Mouse (Mus musculus): ENCODE data around the gene Plagl2. TPM values are rescaled to one million over a fixed set of nuclear protein-coding genes. Genes with fewer than 3 reads are reported as not detected.
"Not testable (repeated sequence)": the region's sequence is repeated elsewhere in the genome, so short reads cannot be mapped to it uniquely, and the experiment has no call there.

The Plagl2 gene
- polyA plus RNA-seq (2016; fragmentation: Nextera tagmentation; extraction: Ambion mirVana), result 21.4 and 28.7 TPM in 2 replicates

GRCm38 (mm10) chr2:153241250-153242014 is at the start of gene Plagl2, which contains the start of gene Pofut1:
Plagl2 (minus strand) TSS chr2:153241426.
Pofut1 (plus strand) TSS chr2:153241533.
- no peaks in the 10 kb centered on the region for H3K27me3 ChIP-seq
- peak within 1 kb of the TSS; percentile 90 for H3K4me2 ChIP-seq
- H3K9ac ChIP-seq, result peak within 1 kb of the TSS; percentile 98
- H3K36me3 ChIP-seq (replicated peaks), result peaks cover 28% of the 10 kb centered on the region
- peak within 1 kb of the TSS; percentile 84 for H3K4me3 ChIP-seq (replicated peaks)
- no peaks in the 10 kb centered on the region for H3K9me3 ChIP-seq
- H3K4me1 ChIP-seq, result peaks cover 42% of the 10 kb centered on the region
- ATAC-seq (ENCODE audit: low FRiP score), result peak; percentile 99
- WGBS, result under 1% methylated on average over 52 of the region's 72 CpGs
- peak within 1 kb of the TSS; percentile 88 for H3K27ac ChIP-seq

- peaks cover 4% of the 10 kb centered on the region; the same call in 1 of the 2 replicates for H3K27me3 ChIP-seq
- no peak overlapping the region for H3K9ac ChIP-seq
- H3K4me1 ChIP-seq, result peaks cover 20% of the 10 kb centered on the region
- no peak overlapping the region for H3K4me3 ChIP-seq (replicated peaks)
- no peak overlapping the region for H3K4me2 ChIP-seq
- WGBS, result 69% methylated on average over 6 of the region's 6 CpGs
- H3K9me3 ChIP-seq, result no peaks in the 10 kb centered on the region
- H3K36me3 ChIP-seq (replicated peaks), result no peaks in the 10 kb centered on the region
- no peak overlapping the region for H3K27ac ChIP-seq
- no peak for ATAC-seq (ENCODE audit: low FRiP score)
Observed at GRCm38 (mm10) chr2:153287835-153288234, 46.6 kb upstream of the Plagl2 start.

GRCm38 (mm10) chr2:153286524-153286923 is 45.3 kb upstream of the Plagl2 start:
- H3K4me3 ChIP-seq (replicated peaks), result no peak overlapping the region
- no peak overlapping the region for H3K27ac ChIP-seq
- no peak overlapping the region for H3K4me2 ChIP-seq
- peaks cover 4% of the 10 kb centered on the region; the same call in 1 of the 2 replicates for H3K27me3 ChIP-seq
- 76% methylated on average over 4 of the region's 4 CpGs for WGBS
- peaks cover 9% of the 10 kb centered on the region for H3K4me1 ChIP-seq
- H3K36me3 ChIP-seq (replicated peaks), result no peaks in the 10 kb centered on the region
- no peaks in the 10 kb centered on the region for H3K9me3 ChIP-seq
- ATAC-seq (ENCODE audit: low FRiP score), result no peak
- H3K9ac ChIP-seq, result no peak overlapping the region

GRCm38 (mm10) chr2:153283919-153284318 is 42.7 kb upstream of the Plagl2 start:
- no peaks in the 10 kb centered on the region for H3K9me3 ChIP-seq
- no peak overlapping the region for H3K4me2 ChIP-seq
- H3K36me3 ChIP-seq (replicated peaks), result no peaks in the 10 kb centered on the region
- H3K4me3 ChIP-seq (replicated peaks), result no peak overlapping the region
- H3K4me1 ChIP-seq, result peaks cover 4% of the 10 kb centered on the region; the same call in 1 of the 2 replicates
- ATAC-seq (ENCODE audit: low FRiP score), result no peak
- 87% methylated on average over 6 of the region's 6 CpGs for WGBS
- H3K27ac ChIP-seq, result no peak overlapping the region
- H3K9ac ChIP-seq, result no peak overlapping the region
- peaks cover 4% of the 10 kb centered on the region; the same call in 1 of the 2 replicates for H3K27me3 ChIP-seq

- Histone ChIP-seq H3K9me3 (no peaks in the 10 kb centered on the region), H3K4me2 (no peak overlapping the region), H3K27me3 (no peaks in the 10 kb centered on the region), H3K27ac (no peak overlapping the region), H3K4me1 (no peaks in the 10 kb centered on the region), H3K4me3 (replicated peaks) (no peak overlapping the region), H3K36me3 (replicated peaks) (no peaks in the 10 kb centered on the region), H3K9ac (no peak overlapping the region)
- ATAC-seq (ENCODE audit: low FRiP score), result no peak
- 91% methylated on average over 5 of the region's 5 CpGs for WGBS
Observed at GRCm38 (mm10) chr2:153278357-153278756, 37.1 kb upstream of the Plagl2 start.

GRCm38 (mm10) chr2:153276846-153277245 is 35.6 kb upstream of the Plagl2 start:
- H3K4me2 ChIP-seq; H3K27me3 ChIP-seq; H3K36me3 ChIP-seq (replicated peaks); H3K4me3 ChIP-seq (replicated peaks); ATAC-seq (ENCODE audit: low FRiP score); H3K9ac ChIP-seq; H3K4me1 ChIP-seq; H3K27ac ChIP-seq; H3K9me3 ChIP-seq: not testable (repeated sequence)
- 95% methylated on average over 5 of the region's 5 CpGs for WGBS

- Histone ChIP-seq H3K27ac (no peak overlapping the region), H3K27me3 (no peaks in the 10 kb centered on the region), H3K9ac (no peak overlapping the region), H3K4me2 (no peak overlapping the region), H3K4me1 (no peaks in the 10 kb centered on the region), H3K4me3 (replicated peaks) (no peak overlapping the region), H3K9me3 (no peaks in the 10 kb centered on the region), H3K36me3 (replicated peaks) (no peaks in the 10 kb centered on the region)
- 93% methylated on average over 8 of the region's 8 CpGs for WGBS
- no peak for ATAC-seq (ENCODE audit: low FRiP score)
Observed at GRCm38 (mm10) chr2:153276440-153276839, 35.2 kb upstream of the Plagl2 start.

- H3K27ac ChIP-seq; H3K4me1 ChIP-seq; H3K9me3 ChIP-seq; H3K4me3 ChIP-seq (replicated peaks); H3K27me3 ChIP-seq; H3K36me3 ChIP-seq (replicated peaks); ATAC-seq (ENCODE audit: low FRiP score); H3K4me2 ChIP-seq; H3K9ac ChIP-seq: not testable (repeated sequence)
- 80% methylated on average over 3 of the region's 3 CpGs for WGBS
Observed at GRCm38 (mm10) chr2:153275577-153275976, 34.4 kb upstream of the Plagl2 start.

- no peak overlapping the region for H3K27ac ChIP-seq
- 77% methylated on average over 6 of the region's 6 CpGs for WGBS
- H3K9ac ChIP-seq, result no peak overlapping the region
- no peaks in the 10 kb centered on the region for H3K36me3 ChIP-seq (replicated peaks)
- no peaks in the 10 kb centered on the region for H3K27me3 ChIP-seq
- no peaks in the 10 kb centered on the region for H3K9me3 ChIP-seq
- H3K4me2 ChIP-seq, result no peak overlapping the region
- ATAC-seq (ENCODE audit: low FRiP score), result no peak
- H3K4me1 ChIP-seq, result no peaks in the 10 kb centered on the region
- no peak overlapping the region for H3K4me3 ChIP-seq (replicated peaks)
Observed at GRCm38 (mm10) chr2:153274919-153275247, 33.7 kb upstream of the Plagl2 start.

- not testable (repeated sequence) for ATAC-seq (ENCODE audit: low FRiP score); H3K9ac ChIP-seq; H3K4me1 ChIP-seq; H3K36me3 ChIP-seq (replicated peaks); H3K9me3 ChIP-seq; H3K4me2 ChIP-seq; H3K27me3 ChIP-seq; H3K4me3 ChIP-seq (replicated peaks); H3K27ac ChIP-seq
- WGBS, result 75% methylated on average over 6 of the region's 6 CpGs
Observed at GRCm38 (mm10) chr2:153274200-153274918, 33.1 kb upstream of the Plagl2 start.

- not testable (repeated sequence) for H3K4me3 ChIP-seq (replicated peaks); H3K9me3 ChIP-seq; H3K4me1 ChIP-seq; H3K27ac ChIP-seq; H3K9ac ChIP-seq; H3K27me3 ChIP-seq; H3K4me2 ChIP-seq; ATAC-seq (ENCODE audit: low FRiP score)
- 82% methylated on average over 7 of the region's 8 CpGs for WGBS
- peaks cover 21% of the 10 kb centered on the region for H3K36me3 ChIP-seq (replicated peaks)
Observed at GRCm38 (mm10) chr2:153270231-153270915, 29.1 kb upstream of the Plagl2 start.

GRCm38 (mm10) chr2:153267331-153267730 is 26.1 kb upstream of the Plagl2 start:
- Histone ChIP-seq H3K9me3 (no peaks in the 10 kb centered on the region), H3K9ac (no peak overlapping the region), H3K4me1 (no peaks in the 10 kb centered on the region), H3K4me3 (replicated peaks) (no peak overlapping the region), H3K27me3 (no peaks in the 10 kb centered on the region), H3K4me2 (no peak overlapping the region), H3K36me3 (replicated peaks) (peaks cover 49% of the 10 kb centered on the region), H3K27ac (no peak overlapping the region)
- 87% methylated on average over 2 of the region's 2 CpGs for WGBS
- ATAC-seq (ENCODE audit: low FRiP score), result no peak

Measured in forebrain, embryonic 12.5 days (tissue).